Mouse (Mus musculus): Measurements from ENCODE around the gene Olfr1260. TPM values are rescaled to one million over a fixed set of nuclear protein-coding genes. Genes with fewer than 3 reads are reported as not detected.

Gene Olfr1260
- not detected in 2 replicates for polyA plus RNA-seq (2014; fragmentation: Nextera tagmentation; extraction: Ambion mirVana)

- Histone ChIP-seq H3K4me2 (ENCODE audit: low read depth, low read length) (no peak within 1 kb of the TSS), H3K36me3 (replicated peaks; ENCODE audit: control insufficient read depth, insufficient read depth, low read depth, low read length) (no peaks in the 10 kb centered on the region), H3K9ac (replicated peaks; ENCODE audit: low read length) (no peak within 1 kb of the TSS), H3K4me1 (ENCODE audit: control insufficient read depth, insufficient read depth, low read length) (no peaks in the 10 kb centered on the region), H3K4me3 (ENCODE audit: low read depth, low read length) (no peak within 1 kb of the TSS), H3K27me3 (ENCODE audit: control insufficient read depth, insufficient read depth, low read length) (no peaks in the 10 kb centered on the region), H3K27ac (replicated peaks; ENCODE audit: low read depth, low read length) (no peak within 1 kb of the TSS), H3K9me3 (replicated peaks; ENCODE audit: control insufficient read depth, low read length) (no peaks in the 10 kb centered on the region)
- no peak for ATAC-seq (replicated peaks; ENCODE audit: insufficient number of reproducible peaks, low FRiP score, low TSS enrichment, low read depth)
- no peak for DNase-seq (ENCODE audit: low spot score)
- WGBS: 84% methylated on average over 2 of the region's 2 CpGs
Observed at GRCm38 (mm10) chr2:89974184-89974583, at the start of gene Olfr1260. TSS of gene Olfr1260 (plus strand) at chr2:89974340.

- ATAC-seq (replicated peaks; ENCODE audit: insufficient number of reproducible peaks, low FRiP score, low TSS enrichment, low read depth) (no peak), DNase-seq (ENCODE audit: low spot score) (no peak)
- H3K4me1 ChIP-seq (ENCODE audit: control insufficient read depth, insufficient read depth, low read length): no peaks in the 10 kb centered on the region
- no peak within 1 kb of the TSS for H3K9ac ChIP-seq (replicated peaks; ENCODE audit: low read length)
- H3K4me3 ChIP-seq (ENCODE audit: low read depth, low read length): no peak within 1 kb of the TSS
- no peaks in the 10 kb centered on the region for H3K36me3 ChIP-seq (replicated peaks; ENCODE audit: control insufficient read depth, insufficient read depth, low read depth, low read length)
- no peak within 1 kb of the TSS for H3K4me2 ChIP-seq (ENCODE audit: low read depth, low read length)
- H3K27me3 ChIP-seq (ENCODE audit: control insufficient read depth, insufficient read depth, low read length): no peaks in the 10 kb centered on the region
- no peaks in the 10 kb centered on the region for H3K9me3 ChIP-seq (replicated peaks; ENCODE audit: control insufficient read depth, low read length)
- no peak within 1 kb of the TSS for H3K27ac ChIP-seq (replicated peaks; ENCODE audit: low read depth, low read length)
Observed at GRCm38 (mm10) chr2:89927009-89927408, 47.1 kb upstream of the Olfr1260 start, which contains the start of gene Olfr1258. TSS of gene Olfr1258 (plus strand) at chr2:89927309.

GRCm38 (mm10) chr2:89948564-89948963 lies 25.6 kb upstream of the Olfr1260 start, which contains the start of gene Olfr1259:
TSS of gene Olfr1259 (minus strand) at chr2:89948664.
- ATAC-seq (replicated peaks; ENCODE audit: insufficient number of reproducible peaks, low FRiP score, low TSS enrichment, low read depth) (no peak), DNase-seq (ENCODE audit: low spot score) (no peak)
- Histone ChIP-seq H3K9ac (replicated peaks; ENCODE audit: low read length) (no peak within 1 kb of the TSS), H3K27ac (replicated peaks; ENCODE audit: low read depth, low read length) (no peak within 1 kb of the TSS), H3K4me3 (ENCODE audit: low read depth, low read length) (no peak within 1 kb of the TSS), H3K27me3 (ENCODE audit: control insufficient read depth, insufficient read depth, low read length) (no peaks in the 10 kb centered on the region), H3K4me1 (ENCODE audit: control insufficient read depth, insufficient read depth, low read length) (no peaks in the 10 kb centered on the region), H3K4me2 (ENCODE audit: low read depth, low read length) (no peak within 1 kb of the TSS), H3K9me3 (replicated peaks; ENCODE audit: control insufficient read depth, low read length) (no peaks in the 10 kb centered on the region), H3K36me3 (replicated peaks; ENCODE audit: control insufficient read depth, insufficient read depth, low read depth, low read length) (no peaks in the 10 kb centered on the region)
- WGBS: 80% methylated on average over 5 of the region's 5 CpGs

- H3K36me3 ChIP-seq (replicated peaks; ENCODE audit: control insufficient read depth, insufficient read depth, low read depth, low read length): no peaks in the 10 kb centered on the region
- no peak overlapping the region for H3K9ac ChIP-seq (replicated peaks; ENCODE audit: low read length)
- no peak overlapping the region for H3K4me3 ChIP-seq (ENCODE audit: low read depth, low read length)
- DNase-seq (ENCODE audit: low spot score): no peak
- H3K4me1 ChIP-seq (ENCODE audit: control insufficient read depth, insufficient read depth, low read length): no peaks in the 10 kb centered on the region
- no peaks in the 10 kb centered on the region for H3K9me3 ChIP-seq (replicated peaks; ENCODE audit: control insufficient read depth, low read length)
- H3K27ac ChIP-seq (replicated peaks; ENCODE audit: low read depth, low read length): no peak overlapping the region
- no peak for ATAC-seq (replicated peaks; ENCODE audit: insufficient number of reproducible peaks, low FRiP score, low TSS enrichment, low read depth)
- H3K4me2 ChIP-seq (ENCODE audit: low read depth, low read length): no peak overlapping the region
- 83% methylated on average over 2 of the region's 2 CpGs for WGBS
- H3K27me3 ChIP-seq (ENCODE audit: control insufficient read depth, insufficient read depth, low read length): no peaks in the 10 kb centered on the region
Observed at GRCm38 (mm10) chr2:89977709-89978108, 3.6 kb downstream of the Olfr1260 start.

- Histone ChIP-seq H3K27me3 (ENCODE audit: control insufficient read depth, insufficient read depth, low read length) (no peaks in the 10 kb centered on the region), H3K4me2 (ENCODE audit: low read depth, low read length) (no peak within 1 kb of the TSS)
Observed at GRCm38 (mm10) chr2:89990921-89991320, 16.8 kb downstream of the Olfr1260 start, which contains the start of gene Olfr1261. TSS of gene Olfr1261 (plus strand) at chr2:89991221.

GRCm38 (mm10) chr2:89999845-90000244 lies 25.7 kb downstream of the Olfr1260 start, which contains the start of gene Olfr1262:
TSS of gene Olfr1262 (plus strand) at chr2:90000145.
- H3K27me3 ChIP-seq (ENCODE audit: control insufficient read depth, insufficient read depth, low read length): no peaks in the 10 kb centered on the region
- no peak within 1 kb of the TSS for H3K9ac ChIP-seq (replicated peaks; ENCODE audit: low read length)
- ATAC-seq (replicated peaks; ENCODE audit: insufficient number of reproducible peaks, low FRiP score, low TSS enrichment, low read depth): no peak
- no peaks in the 10 kb centered on the region for H3K36me3 ChIP-seq (replicated peaks; ENCODE audit: control insufficient read depth, insufficient read depth, low read depth, low read length)
- no peaks in the 10 kb centered on the region for H3K4me1 ChIP-seq (ENCODE audit: control insufficient read depth, insufficient read depth, low read length)
- H3K4me2 ChIP-seq (ENCODE audit: low read depth, low read length): no peak within 1 kb of the TSS
- no peak for DNase-seq (ENCODE audit: low spot score)
- H3K9me3 ChIP-seq (replicated peaks; ENCODE audit: control insufficient read depth, low read length): no peaks in the 10 kb centered on the region
- no peak within 1 kb of the TSS for H3K27ac ChIP-seq (replicated peaks; ENCODE audit: low read depth, low read length)
- H3K4me3 ChIP-seq (ENCODE audit: low read depth, low read length): no peak within 1 kb of the TSS

More at GRCm38 (mm10) chr2:89990921-89991320, 16.8 kb downstream of the Olfr1260 start, which contains the start of gene Olfr1261:
- Histone ChIP-seq H3K9me3 (replicated peaks; ENCODE audit: control insufficient read depth, low read length) (no peaks in the 10 kb centered on the region), H3K9ac (replicated peaks; ENCODE audit: low read length) (no peak within 1 kb of the TSS), H3K4me3 (ENCODE audit: low read depth, low read length) (no peak within 1 kb of the TSS), H3K4me1 (ENCODE audit: control insufficient read depth, insufficient read depth, low read length) (no peaks in the 10 kb centered on the region), H3K36me3 (replicated peaks; ENCODE audit: control insufficient read depth, insufficient read depth, low read depth, low read length) (no peaks in the 10 kb centered on the region), H3K27ac (replicated peaks; ENCODE audit: low read depth, low read length) (no peak within 1 kb of the TSS)
- no peak for ATAC-seq (replicated peaks; ENCODE audit: insufficient number of reproducible peaks, low FRiP score, low TSS enrichment, low read depth)
- DNase-seq (ENCODE audit: low spot score): no peak

GRCm38 (mm10) chr2:90011831-90012230 lies 37.7 kb downstream of the Olfr1260 start, which contains the start of gene Olfr1263:
TSS of gene Olfr1263 (plus strand) at chr2:90012131.
- DNase-seq (ENCODE audit: low spot score) (no peak), ATAC-seq (replicated peaks; ENCODE audit: insufficient number of reproducible peaks, low FRiP score, low TSS enrichment, low read depth) (no peak)
- Histone ChIP-seq H3K36me3 (replicated peaks; ENCODE audit: control insufficient read depth, insufficient read depth, low read depth, low read length) (no peaks in the 10 kb centered on the region), H3K27ac (replicated peaks; ENCODE audit: low read depth, low read length) (no peak within 1 kb of the TSS), H3K27me3 (ENCODE audit: control insufficient read depth, insufficient read depth, low read length) (no peaks in the 10 kb centered on the region), H3K4me3 (ENCODE audit: low read depth, low read length) (no peak within 1 kb of the TSS), H3K9me3 (replicated peaks; ENCODE audit: control insufficient read depth, low read length) (no peaks in the 10 kb centered on the region), H3K4me2 (ENCODE audit: low read depth, low read length) (no peak within 1 kb of the TSS), H3K9ac (replicated peaks; ENCODE audit: low read length) (no peak within 1 kb of the TSS), H3K4me1 (ENCODE audit: control insufficient read depth, insufficient read depth, low read length) (no peaks in the 10 kb centered on the region)
- WGBS: 79% methylated on average over 2 of the region's 2 CpGs

GRCm38 (mm10) chr2:90025477-90025876 lies 51.3 kb downstream of the Olfr1260 start, which contains the start of gene Olfr1264:
TSS of gene Olfr1264 (minus strand) at chr2:90025577.
- H3K4me2 ChIP-seq (ENCODE audit: low read depth, low read length): no peak within 1 kb of the TSS
- no peak within 1 kb of the TSS for H3K9ac ChIP-seq (replicated peaks; ENCODE audit: low read length)
- no peak within 1 kb of the TSS for H3K27ac ChIP-seq (replicated peaks; ENCODE audit: low read depth, low read length)
- no peaks in the 10 kb centered on the region for H3K36me3 ChIP-seq (replicated peaks; ENCODE audit: control insufficient read depth, insufficient read depth, low read depth, low read length)
- H3K27me3 ChIP-seq (ENCODE audit: control insufficient read depth, insufficient read depth, low read length): no peaks in the 10 kb centered on the region
- H3K9me3 ChIP-seq (replicated peaks; ENCODE audit: control insufficient read depth, low read length): no peaks in the 10 kb centered on the region
- WGBS: 39% methylated on average over 2 of the region's 2 CpGs
- H3K4me3 ChIP-seq (ENCODE audit: low read depth, low read length): no peak within 1 kb of the TSS
- peak; percentile 4 for DNase-seq (ENCODE audit: low spot score)
- H3K4me1 ChIP-seq (ENCODE audit: control insufficient read depth, insufficient read depth, low read length): no peaks in the 10 kb centered on the region
- ATAC-seq (replicated peaks; ENCODE audit: insufficient number of reproducible peaks, low FRiP score, low TSS enrichment, low read depth): no peak

Data from embryonic facial prominence, embryonic 11.5 days (tissue).